Mouse (Mus musculus): ENCODE results near the gene Ell3. TPM values are rescaled to one million over a fixed set of nuclear protein-coding genes. Genes with fewer than 3 reads are reported as not detected.

Gene Ell3
- polyA plus RNA-seq, 1 experiment from 2014 or later, result 2.7 TPM

DNA sequence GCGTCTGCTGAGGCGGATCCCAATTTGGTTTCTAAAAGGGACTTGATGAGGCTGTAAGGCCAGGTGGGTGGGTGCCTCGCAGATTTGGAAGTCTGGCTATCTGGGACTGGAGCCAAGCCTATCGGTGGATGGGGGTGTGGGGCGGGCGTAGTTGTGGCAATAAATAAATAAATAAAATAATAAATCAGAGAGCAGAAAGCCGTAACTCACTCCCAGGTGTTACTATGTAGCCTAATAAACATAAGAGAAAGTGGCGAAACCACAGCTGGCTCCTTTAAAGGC lies 1.1 kb downstream of the Ell3 start:
- Histone ChIP-seq H3K27ac (ENCODE audit: low read depth, low read length) (no peak overlapping the region), H3K27me3 (ENCODE audit: control insufficient read depth, insufficient read depth, low read length) (peaks cover 18% of the 10 kb centered on the region), H3K9me3 (ENCODE audit: control insufficient read depth, low read length) (no peaks in the 10 kb centered on the region), H3K4me3 (ENCODE audit: low read depth, low read length) (peak overlapping the region; percentile 33; the same call in 1 of the 2 replicates), H3K36me3 (ENCODE audit: control insufficient read depth, insufficient read depth, low read length) (no peaks in the 10 kb centered on the region), H3K4me1 (ENCODE audit: control insufficient read depth, insufficient read depth, low read length) (peaks cover 9% of the 10 kb centered on the region), H3K9ac (ENCODE audit: low read length) (0 out of 2 replicates have a peak overlapping the region, but pooled peaks have one; percentile 10), H3K4me2 (ENCODE audit: low read depth) (peak overlapping the region; percentile 57)
- DNase-seq (ENCODE audit: low spot score) (no peak), ATAC-seq (ENCODE audit: insufficient read depth, low FRiP score, low TSS enrichment) (no peak)
- WGBS, result 10% methylated on average over 8 of the region's 8 CpGs

GRCm38 (mm10) chr2:121442259-121443067 lies 1.6 kb downstream of the Ell3 start:
- Histone ChIP-seq H3K4me3 (ENCODE audit: low read depth, low read length) (peak overlapping the region; percentile 33), H3K4me2 (ENCODE audit: low read depth) (peak overlapping the region; percentile 57), H3K27ac (ENCODE audit: low read depth, low read length) (no peak overlapping the region), H3K9me3 (ENCODE audit: control insufficient read depth, low read length) (no peaks in the 10 kb centered on the region), H3K36me3 (ENCODE audit: control insufficient read depth, insufficient read depth, low read length) (peaks cover 2% of the 10 kb centered on the region; the same call in 1 of the 2 replicates), H3K9ac (ENCODE audit: low read length) (peak overlapping the region; percentile 10; the same call in 1 of the 2 replicates), H3K27me3 (ENCODE audit: control insufficient read depth, insufficient read depth, low read length) (peaks cover 18% of the 10 kb centered on the region), H3K4me1 (ENCODE audit: control insufficient read depth, insufficient read depth, low read length) (peaks cover 9% of the 10 kb centered on the region)
- DNase-seq (ENCODE audit: low spot score) (peak; percentile 46), ATAC-seq (ENCODE audit: insufficient read depth, low FRiP score, low TSS enrichment) (no peak)
- WGBS, result 1% methylated on average over 27 of the region's 30 CpGs

DNA sequence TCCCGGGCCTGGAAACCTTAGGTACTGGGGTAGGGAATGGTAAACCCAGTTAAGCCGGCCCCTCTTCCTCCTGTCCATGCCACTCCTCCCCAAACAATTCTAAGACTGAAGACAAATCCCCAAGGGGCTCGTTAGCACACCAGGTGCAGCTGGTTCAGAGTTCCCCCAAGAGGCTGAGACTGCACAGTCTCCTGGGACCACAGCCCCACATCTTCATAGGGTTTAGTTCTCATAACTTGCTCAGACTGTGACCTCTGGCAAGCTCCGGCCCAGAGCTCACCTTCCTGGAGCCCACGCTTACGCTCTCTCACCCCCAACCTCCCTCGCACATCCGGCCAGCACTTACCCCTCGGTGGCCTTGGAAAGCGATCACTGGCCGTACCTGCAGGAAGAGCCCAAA lies 2.3 kb downstream of the Ell3 start:
- ATAC-seq (ENCODE audit: insufficient read depth, low FRiP score, low TSS enrichment), result no peak
- peak overlapping the region; percentile 33 for H3K4me3 ChIP-seq (ENCODE audit: low read depth, low read length)
- DNase-seq (ENCODE audit: low spot score), result no peak
- H3K9ac ChIP-seq (ENCODE audit: low read length), result no peak overlapping the region; the same call in 1 of the 2 replicates
- H3K9me3 ChIP-seq (ENCODE audit: control insufficient read depth, low read length), result no peaks in the 10 kb centered on the region
- peaks cover 18% of the 10 kb centered on the region for H3K27me3 ChIP-seq (ENCODE audit: control insufficient read depth, insufficient read depth, low read length)
- peak overlapping the region; percentile 57 for H3K4me2 ChIP-seq (ENCODE audit: low read depth)
- H3K27ac ChIP-seq (ENCODE audit: low read depth, low read length), result no peak overlapping the region
- WGBS, result 8% methylated on average over 11 of the region's 11 CpGs
- peaks cover 9% of the 10 kb centered on the region for H3K4me1 ChIP-seq (ENCODE audit: control insufficient read depth, insufficient read depth, low read length)
- H3K36me3 ChIP-seq (ENCODE audit: control insufficient read depth, insufficient read depth, low read length), result peaks cover 6% of the 10 kb centered on the region

GRCm38 (mm10) chr2:121440834-121441605 lies 3.1 kb downstream of the Ell3 start:
- no peak for DNase-seq (ENCODE audit: low spot score)

GRCm38 (mm10) chr2:121439746-121440145 lies 4.3 kb downstream of the Ell3 start:
- H3K36me3 ChIP-seq (ENCODE audit: control insufficient read depth, insufficient read depth, low read length), result peaks cover 7% of the 10 kb centered on the region

More at GRCm38 (mm10) chr2:121440834-121441605, 3.1 kb downstream of the Ell3 start:
- no peak for ATAC-seq (ENCODE audit: insufficient read depth, low FRiP score, low TSS enrichment)
- peaks cover 9% of the 10 kb centered on the region for H3K4me1 ChIP-seq (ENCODE audit: control insufficient read depth, insufficient read depth, low read length)
- H3K36me3 ChIP-seq (ENCODE audit: control insufficient read depth, insufficient read depth, low read length), result peaks cover 6% of the 10 kb centered on the region
- H3K4me2 ChIP-seq (ENCODE audit: low read depth), result no peak overlapping the region
- H3K9ac ChIP-seq (ENCODE audit: low read length), result no peak overlapping the region
- H3K9me3 ChIP-seq (ENCODE audit: control insufficient read depth, low read length), result no peaks in the 10 kb centered on the region
- H3K27ac ChIP-seq (ENCODE audit: low read depth, low read length), result no peak overlapping the region
- H3K27me3 ChIP-seq (ENCODE audit: control insufficient read depth, insufficient read depth, low read length), result peaks cover 18% of the 10 kb centered on the region
- 63% methylated on average over 5 of the region's 5 CpGs for WGBS
- no peak overlapping the region for H3K4me3 ChIP-seq (ENCODE audit: low read depth, low read length)

DNA sequence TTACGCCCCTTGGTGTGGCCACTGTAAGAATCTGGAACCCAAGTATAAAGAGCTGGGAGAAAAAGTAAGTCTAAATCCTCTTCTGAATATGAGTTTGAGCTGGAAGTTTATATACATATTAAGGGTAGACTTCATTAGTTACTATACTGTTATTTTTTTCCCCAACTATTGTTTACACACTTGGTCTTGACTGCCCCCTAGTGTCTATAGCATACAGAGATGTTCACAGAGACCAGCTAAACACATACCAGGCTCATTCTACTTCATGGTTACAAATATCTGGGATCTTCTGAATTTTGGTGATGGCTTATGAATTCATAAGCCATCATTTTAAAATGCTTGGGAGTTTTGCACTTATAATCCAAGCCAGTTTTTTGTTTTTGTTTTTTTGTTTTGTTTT lies 9.2 kb downstream of the Ell3 start:
- H3K9ac ChIP-seq (ENCODE audit: low read length), result no peak overlapping the region
- no peak overlapping the region for H3K4me3 ChIP-seq (ENCODE audit: low read depth, low read length)
- no peak overlapping the region for H3K4me2 ChIP-seq (ENCODE audit: low read depth)
- H3K4me1 ChIP-seq (ENCODE audit: control insufficient read depth, insufficient read depth, low read length), result no peaks in the 10 kb centered on the region
- WGBS, result 97% methylated on average over 1 of the region's 1 CpGs
- no peak overlapping the region for H3K27ac ChIP-seq (ENCODE audit: low read depth, low read length)
- no peaks in the 10 kb centered on the region for H3K27me3 ChIP-seq (ENCODE audit: control insufficient read depth, insufficient read depth, low read length)
- DNase-seq (ENCODE audit: low spot score) (no peak), ATAC-seq (ENCODE audit: insufficient read depth, low FRiP score, low TSS enrichment) (no peak)
- no peaks in the 10 kb centered on the region for H3K9me3 ChIP-seq (ENCODE audit: control insufficient read depth, low read length)
- H3K36me3 ChIP-seq (ENCODE audit: control insufficient read depth, insufficient read depth, low read length), result peaks cover 35% of the 10 kb centered on the region

More at GRCm38 (mm10) chr2:121439746-121440145, 4.3 kb downstream of the Ell3 start:
- Histone ChIP-seq H3K9me3 (ENCODE audit: control insufficient read depth, low read length) (no peaks in the 10 kb centered on the region), H3K4me3 (ENCODE audit: low read depth, low read length) (no peak overlapping the region), H3K9ac (ENCODE audit: low read length) (no peak overlapping the region), H3K27me3 (ENCODE audit: control insufficient read depth, insufficient read depth, low read length) (peaks cover 18% of the 10 kb centered on the region), H3K4me2 (ENCODE audit: low read depth) (no peak overlapping the region), H3K27ac (ENCODE audit: low read depth, low read length) (no peak overlapping the region), H3K4me1 (ENCODE audit: control insufficient read depth, insufficient read depth, low read length) (peaks cover 9% of the 10 kb centered on the region)
- ATAC-seq (ENCODE audit: insufficient read depth, low FRiP score, low TSS enrichment) (no peak), DNase-seq (ENCODE audit: low spot score) (no peak)
- 77% methylated on average over 4 of the region's 4 CpGs for WGBS

GRCm38 (mm10) chr2:121425890-121426289 lies 18.2 kb downstream of the Ell3 start:
- Histone ChIP-seq H3K27me3 (ENCODE audit: control insufficient read depth, insufficient read depth, low read length) (no peaks in the 10 kb centered on the region), H3K4me1 (ENCODE audit: control insufficient read depth, insufficient read depth, low read length) (no peaks in the 10 kb centered on the region), H3K9ac (ENCODE audit: low read length) (no peak overlapping the region), H3K36me3 (ENCODE audit: control insufficient read depth, insufficient read depth, low read length) (peaks cover 22% of the 10 kb centered on the region), H3K9me3 (ENCODE audit: control insufficient read depth, low read length) (no peaks in the 10 kb centered on the region), H3K4me3 (ENCODE audit: low read depth, low read length) (no peak overlapping the region), H3K27ac (ENCODE audit: low read depth, low read length) (no peak overlapping the region), H3K4me2 (ENCODE audit: low read depth) (no peak overlapping the region)
- no peak for ATAC-seq (ENCODE audit: insufficient read depth, low FRiP score, low TSS enrichment)
- 94% methylated on average over 2 of the region's 2 CpGs for WGBS
- DNase-seq (ENCODE audit: low spot score), result no peak

GRCm38 (mm10) chr2:121423166-121423565 lies 20.9 kb downstream of the Ell3 start:
- DNase-seq (ENCODE audit: low spot score), result no peak
- no peak for ATAC-seq (ENCODE audit: insufficient read depth, low FRiP score, low TSS enrichment)
- no peaks in the 10 kb centered on the region for H3K9me3 ChIP-seq (ENCODE audit: control insufficient read depth, low read length)

More at GRCm38 (mm10) chr2:121423166-121423565, 20.9 kb downstream of the Ell3 start:
- Histone ChIP-seq H3K9ac (ENCODE audit: low read length) (no peak overlapping the region), H3K27ac (ENCODE audit: low read depth, low read length) (no peak overlapping the region), H3K4me1 (ENCODE audit: control insufficient read depth, insufficient read depth, low read length) (no peaks in the 10 kb centered on the region), H3K36me3 (ENCODE audit: control insufficient read depth, insufficient read depth, low read length) (peaks cover 17% of the 10 kb centered on the region), H3K4me2 (ENCODE audit: low read depth) (no peak overlapping the region), H3K27me3 (ENCODE audit: control insufficient read depth, insufficient read depth, low read length) (no peaks in the 10 kb centered on the region), H3K4me3 (ENCODE audit: low read depth, low read length) (no peak overlapping the region)
- WGBS, result 89% methylated on average over 2 of the region's 2 CpGs
